Mouse (Mus musculus): Measurements from ENCODE around the gene Wfdc9.

DNA sequence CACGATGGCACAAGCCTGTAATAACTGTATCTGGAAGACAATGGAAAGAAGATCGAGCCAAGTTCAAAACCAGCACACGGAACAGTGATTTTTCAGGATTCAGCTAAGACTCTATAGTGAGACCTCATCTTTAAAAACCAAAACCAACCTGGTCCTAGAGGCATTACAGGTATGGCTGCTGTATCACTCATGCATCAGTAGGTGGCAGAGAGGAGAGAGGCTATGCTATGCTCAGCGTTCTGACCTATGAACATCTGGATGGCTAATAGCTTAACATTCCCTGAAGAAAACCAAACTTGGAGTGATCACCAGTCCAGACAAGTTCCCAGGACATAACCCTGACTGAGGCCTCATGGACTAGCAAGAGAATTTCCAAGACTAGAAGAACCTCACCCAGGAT is 34.6 kb downstream of the Wfdc9 start:
- TF ChIP-seq GATA1 (IDR thresholded peaks at IDR 0.05; ENCODE audit: borderline replicate concordance, low read length) (no peak), FLI1 (IDR thresholded peaks at IDR 0.05; ENCODE audit: low read length) (no peak)

Data from megakaryocyte, embryonic 14.5 days (primary cell).